Mouse (Mus musculus) yolk sac, embryonic 10.5 days (tissue): Measurements from ENCODE around the gene Nav2.

Experiments
- DNase-seq: peaks from one replicate; pipeline ENCODE4 v3.0.0-alpha.2; 2017; ENCODE audit warnings: low spot score

The Nav2 gene

GRCm38 (mm10) chr7:49055273-49055672 is 146.8 kb downstream of the Nav2 start:
- no peak for DNase-seq

- DNase-seq, result no peak
Observed at GRCm38 (mm10) chr7:49058304-49059012, 149.9 kb downstream of the Nav2 start.

- no peak for DNase-seq
Observed at GRCm38 (mm10) chr7:49064792-49065521, 156.4 kb downstream of the Nav2 start.

GRCm38 (mm10) chr7:49065621-49066475 is 157.3 kb downstream of the Nav2 start:
- no peak for DNase-seq

- no peak for DNase-seq
Observed at GRCm38 (mm10) chr7:49066828-49067227, 158.3 kb downstream of the Nav2 start.

- no peak for DNase-seq
Observed at GRCm38 (mm10) chr7:49069396-49069961, 161.0 kb downstream of the Nav2 start.

- no peak for DNase-seq
Observed at GRCm38 (mm10) chr7:49070621-49071020, 162.1 kb downstream of the Nav2 start.

- DNase-seq, result no peak
Observed at GRCm38 (mm10) chr7:49071141-49071567, 162.6 kb downstream of the Nav2 start.

- no peak for DNase-seq
Observed at GRCm38 (mm10) chr7:49075333-49075934, 166.9 kb downstream of the Nav2 start.

- DNase-seq, result no peak
Observed at GRCm38 (mm10) chr7:49076283-49076694, 167.8 kb downstream of the Nav2 start.

GRCm38 (mm10) chr7:49078930-49079329 is 170.4 kb downstream of the Nav2 start:
- no peak for DNase-seq

GRCm38 (mm10) chr7:49082585-49083165 is 174.2 kb downstream of the Nav2 start:
- DNase-seq, result no peak

GRCm38 (mm10) chr7:49084768-49085167 is 176.3 kb downstream of the Nav2 start:
- DNase-seq, result no peak

- no peak for DNase-seq
Observed at GRCm38 (mm10) chr7:49085759-49086158, 177.2 kb downstream of the Nav2 start.

- no peak for DNase-seq
Observed at GRCm38 (mm10) chr7:49087154-49087553, 178.6 kb downstream of the Nav2 start.

- DNase-seq, result no peak
Observed at GRCm38 (mm10) chr7:49088198-49088912, 179.8 kb downstream of the Nav2 start.

- DNase-seq, result no peak
Observed at GRCm38 (mm10) chr7:49091371-49091770, 182.9 kb downstream of the Nav2 start.

GRCm38 (mm10) chr7:49091921-49092320 is 183.4 kb downstream of the Nav2 start:
- no peak for DNase-seq

- DNase-seq, result no peak
Observed at GRCm38 (mm10) chr7:49093596-49093995, 185.1 kb downstream of the Nav2 start.

- no peak for DNase-seq
Observed at GRCm38 (mm10) chr7:49094531-49094930, 186.0 kb downstream of the Nav2 start.

- no peak for DNase-seq
Observed at GRCm38 (mm10) chr7:49101291-49101690, 192.8 kb downstream of the Nav2 start.
